Mouse (Mus musculus) liver, adult (tissue): ENCODE measurements around the gene Reg3d.
"Not testable (repeated sequence)": the region's sequence is repeated elsewhere in the genome, so short reads cannot be mapped to it uniquely, and the experiment has no call there.

Source experiments
- GATA4 ChIP-seq: IDR thresholded peaks from 2 replicates; pipeline ENCODE4 v1.6.1; 2014; ENCODE audit warnings: mild to moderate bottlenecking, low read length; ENCODE audit not compliant: insufficient replicate concordance

Gene Reg3d

GRCm38 (mm10) chr6:78378765-78379164, at the start of gene Reg3d:
Gene Reg3d (minus strand): TSS chr6:78378865.
- no peak for TF ChIP-seq GATA4

GRCm38 (mm10) chr6:78425497-78425896, 46.8 kb upstream of the Reg3d start:
- TF ChIP-seq GATA4, result no peak

GRCm38 (mm10) chr6:78422411-78422810, 43.7 kb upstream of the Reg3d start, which contains the start of gene Reg1:
Gene Reg1 (plus strand): TSS chr6:78422711.
- TF ChIP-seq GATA4, result not testable (repeated sequence)

GRCm38 (mm10) chr6:78395323-78395722, 16.7 kb upstream of the Reg3d start, which contains the start of gene Reg2:
Gene Reg2 (plus strand): TSS chr6:78395623.
- TF ChIP-seq GATA4, result not testable (repeated sequence)

DNA sequence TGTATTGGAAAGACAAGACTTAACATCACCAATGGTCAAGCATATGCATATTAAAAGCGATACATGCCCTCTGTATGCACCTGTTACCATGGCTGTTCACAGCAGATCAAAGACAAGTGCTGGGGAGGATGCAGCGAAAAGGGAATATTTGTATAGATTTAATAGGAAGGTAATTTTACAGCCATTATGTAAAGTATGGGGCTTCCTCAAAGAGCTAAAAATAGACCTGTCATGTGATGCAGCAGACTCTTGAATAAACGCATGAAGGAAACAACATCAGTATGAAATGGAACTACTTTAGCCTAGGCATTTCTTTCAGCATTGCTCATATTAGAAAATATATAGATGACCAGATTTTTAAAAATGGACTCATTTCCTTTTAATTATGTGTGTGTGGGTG, 6.9 kb upstream of the Reg3d start:
- TF ChIP-seq GATA4, result no peak

DNA sequence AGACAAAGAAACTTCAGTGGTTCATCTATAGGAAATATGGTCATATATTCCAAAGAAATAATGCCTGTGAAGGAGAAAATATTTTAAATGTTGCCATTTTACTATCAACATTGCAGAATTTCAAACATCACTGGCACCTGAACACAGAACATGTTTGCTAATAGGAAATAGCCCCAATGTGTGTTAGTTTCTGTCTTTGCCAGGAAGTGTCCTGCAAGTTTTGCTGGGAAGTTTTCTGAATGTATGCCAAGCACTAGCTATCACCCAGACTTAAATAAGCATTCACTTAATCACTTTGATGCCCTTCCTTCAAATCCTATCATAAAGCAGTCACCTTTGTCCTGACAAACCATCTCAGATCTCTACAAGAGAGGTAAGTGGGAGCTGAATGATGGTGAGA, 1.7 kb upstream of the Reg3d start, which contains the start of gene Reg3a:
TSS of gene Reg3a (plus strand) at position 301 of the 400 bp plus-strand sequence.
- no peak for TF ChIP-seq GATA4

DNA sequence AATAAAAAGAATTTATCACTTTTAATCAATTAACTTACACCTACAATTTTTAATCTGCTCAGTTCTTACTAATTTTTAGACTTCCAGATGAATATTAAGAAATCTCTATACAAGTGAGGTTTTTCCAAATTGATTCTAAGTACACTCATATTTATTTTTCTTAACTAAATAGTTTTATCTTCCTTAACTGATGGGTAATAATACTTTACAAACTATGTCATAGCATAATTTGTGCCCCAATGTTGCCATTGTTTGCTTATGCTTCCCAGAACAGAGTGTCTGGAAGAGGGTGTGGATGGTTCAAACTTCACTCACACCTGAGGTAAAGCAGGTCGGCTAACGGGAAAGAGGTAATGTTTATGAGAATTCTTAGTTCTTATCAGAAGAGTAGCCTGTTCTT, 8.3 kb downstream of the Reg3d start, which contains the start of gene Reg3b:
TSS of gene Reg3b (plus strand) at position 301 of the 400 bp plus-strand sequence.
- no peak for TF ChIP-seq GATA4

- no peak for TF ChIP-seq GATA4
These were observed 16.6 kb downstream of the Reg3d start for GRCm38 (mm10) chr6:78361971-78362563.

DNA sequence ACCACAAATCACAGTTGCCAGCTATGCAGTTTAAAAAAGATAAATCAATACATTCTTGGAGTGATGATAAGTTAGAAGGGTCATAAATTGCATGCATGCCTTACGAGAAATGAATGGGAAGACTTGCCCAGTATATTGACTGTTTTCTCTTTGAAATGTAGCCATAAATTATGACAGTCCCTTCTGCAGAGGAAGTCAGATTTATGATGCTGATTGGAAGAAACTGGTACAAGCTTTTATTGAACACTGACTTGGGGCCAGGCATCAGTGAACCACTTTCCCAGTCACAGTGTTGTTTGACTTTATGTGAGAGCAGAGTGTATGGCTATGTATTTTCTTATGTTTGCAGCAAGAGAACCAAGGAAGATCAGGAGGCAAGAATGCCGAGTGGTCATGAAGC, 37.0 kb downstream of the Reg3d start:
- no peak for TF ChIP-seq GATA4

DNA sequence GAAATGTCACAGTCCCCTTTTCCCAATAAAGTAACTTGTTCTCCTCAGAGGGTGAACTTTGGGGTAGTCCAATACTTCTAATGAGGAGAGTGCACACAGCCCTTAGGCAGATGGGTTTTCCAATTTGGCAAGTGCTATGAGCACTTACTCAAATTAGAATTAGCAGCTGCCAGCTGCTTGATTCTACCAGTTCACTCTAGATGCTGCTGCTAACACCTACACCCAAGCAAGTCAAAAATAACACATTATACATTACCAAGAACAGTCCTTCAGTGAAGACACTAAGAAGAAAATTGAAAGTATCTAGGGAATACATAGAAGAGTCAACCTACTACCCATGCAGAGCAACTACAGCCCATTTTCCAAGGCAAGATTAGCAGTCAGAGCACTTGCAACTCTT, 38.4 kb downstream of the Reg3d start:
- TF ChIP-seq GATA4, result no peak

- TF ChIP-seq GATA4, result no peak
These were observed 46.6 kb downstream of the Reg3d start for GRCm38 (mm10) chr6:78331919-78332569.

GRCm38 (mm10) chr6:78329166-78329565, 49.5 kb downstream of the Reg3d start:
- no peak for TF ChIP-seq GATA4

GRCm38 (mm10) chr6:78327798-78328197, 50.9 kb downstream of the Reg3d start:
- TF ChIP-seq GATA4, result no peak
